Comparison of ENCODE assay signal across 23 mouse cellular contexts in the genomic region with DNA sequence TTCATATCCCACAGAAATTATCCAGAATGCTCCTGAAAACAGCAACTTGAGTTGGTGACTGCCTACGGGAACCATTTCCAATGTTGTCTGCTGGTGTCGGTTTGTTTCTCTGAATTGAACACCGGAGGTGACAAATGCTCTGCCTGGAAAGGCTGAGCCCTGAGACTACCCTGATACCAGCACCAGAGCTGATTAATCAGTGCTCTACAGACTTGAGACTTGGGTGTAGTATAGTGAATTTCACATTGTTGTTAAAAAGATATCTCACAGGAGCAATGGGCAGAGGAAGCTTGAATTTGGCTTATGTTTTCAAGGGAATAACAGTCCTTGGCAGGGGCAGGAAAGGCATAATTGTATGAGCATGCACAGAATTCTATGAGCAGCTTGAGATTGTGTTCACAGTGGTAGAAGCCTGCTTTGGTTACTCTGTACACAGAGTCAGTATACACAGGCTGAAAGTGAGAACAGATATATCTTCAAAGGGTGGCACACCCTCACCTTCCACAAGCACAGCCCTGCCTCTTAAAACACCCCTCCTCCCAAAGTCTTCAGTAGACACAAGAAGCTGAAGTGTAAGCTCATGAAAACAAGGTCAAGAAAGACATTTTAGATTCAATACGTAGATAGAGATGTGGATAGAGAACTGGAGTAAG.
"Had no signal": no experiment of that assay in that cellular context is flagged by ENCODE, and none has a peak within 500 bp of the region (broad histone marks: within the 10 kb centered on the region; RNA-seq: fewer than 3 reads in every experiment).

No protein-coding gene starts in this region.

- H3K36me3 ChIP-seq: heart, embryonic 10.5 days; heart, embryonic 12.5 days; hindbrain, embryonic 10.5 days; hindbrain, embryonic 12.5 days; intestine, embryonic 15.5 days; limb, embryonic 10.5 days; limb, embryonic 12.5 days had no signal

- H3K4me1 ChIP-seq: heart, embryonic 10.5 days; heart, embryonic 12.5 days; hindbrain, embryonic 10.5 days; hindbrain, embryonic 12.5 days; intestine, embryonic 15.5 days; limb, embryonic 10.5 days; limb, embryonic 12.5 days had no signal

- H3K4me2 ChIP-seq: heart, embryonic 12.5 days; hindbrain, embryonic 12.5 days; hindbrain, embryonic 14.5 days; intestine, embryonic 15.5 days; limb, embryonic 12.5 days had no signal

- ATAC-seq: hindbrain, embryonic 16.5 days; inflammation-experienced regulatory T-cells, adult 6 months; intestine, embryonic 15.5 days; intestine, postnatal 0 days had no signal

- H3K4me3 ChIP-seq: heart, embryonic 10.5 days; heart, embryonic 12.5 days; hindbrain, embryonic 10.5 days; hindbrain, embryonic 12.5 days; intestine, embryonic 15.5 days; layer of hippocampus, adult 2 months; left cerebral cortex, adult 2 months; limb, embryonic 10.5 days; limb, embryonic 12.5 days had no signal

- H3K9ac ChIP-seq: heart, embryonic 12.5 days; hindbrain, embryonic 12.5 days; hindbrain, embryonic 14.5 days; intestine, embryonic 15.5 days; limb, embryonic 12.5 days had no signal

- DNase-seq: gastrocnemius, postnatal 14 days; gastrocnemius, postnatal 36 days; heart, adult 18-20 months; heart, postnatal 10 days; heart, postnatal 4 days; kidney, adult 18-20 months; kidney, adult 8-10 months; kidney, postnatal 10 days; kidney, postnatal 25 days; kidney, postnatal 4 days had no signal

- H3K27ac ChIP-seq: heart, embryonic 10.5 days; hindbrain, embryonic 10.5 days; hindbrain, embryonic 12.5 days; hindbrain, embryonic 14.5 days; intestine, embryonic 15.5 days; layer of hippocampus, adult 2 months; left cerebral cortex, adult 2 months; limb, embryonic 10.5 days; limb, embryonic 12.5 days had no signal

- H3K9me3 ChIP-seq: heart, embryonic 10.5 days; heart, embryonic 12.5 days; hindbrain, embryonic 10.5 days; hindbrain, embryonic 12.5 days; intestine, embryonic 15.5 days; limb, embryonic 10.5 days; limb, embryonic 12.5 days had no signal

- H3K27me3 ChIP-seq: heart, embryonic 12.5 days; hindbrain, embryonic 12.5 days; intestine, embryonic 15.5 days had no signal
